Mouse (Mus musculus): ENCODE measurements at regions not wholly inside any gene's neighbourhood (a gene's known extent, or its start where the extent isn't known, plus 50 kb on each side); places are given as distances from the start of the nearest gene placed in this dataset.

DNA sequence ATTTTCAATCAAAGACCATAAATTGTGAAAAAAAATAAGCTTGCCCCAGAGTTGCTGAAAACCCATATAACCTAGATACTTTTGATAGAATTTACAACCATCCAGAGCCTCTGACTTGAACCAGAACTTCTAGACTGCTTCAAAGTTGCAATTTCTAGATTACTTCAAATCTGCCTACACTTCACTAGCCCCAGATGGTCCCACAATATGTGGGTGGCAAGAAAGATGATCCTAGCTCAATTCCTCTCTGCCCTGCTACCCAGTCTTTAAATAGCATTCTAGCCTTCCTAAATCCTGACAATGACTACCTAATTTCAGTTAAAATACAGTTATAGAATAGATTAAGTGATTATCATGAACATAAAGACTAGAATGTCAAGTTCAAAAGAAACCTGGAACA is 303.6 kb downstream of the Otol1 start:
- Histone ChIP-seq H3K36me3 (ENCODE audit: insufficient read depth, low read length) (no peaks in the 10 kb centered on the region), H3K9ac (replicated peaks; ENCODE audit: low read length, poor library complexity, severe bottlenecking) (no peak overlapping the region), H3K4me2 (ENCODE audit: low read depth, low read length, poor library complexity, severe bottlenecking) (no peak overlapping the region), H3K27me3 (ENCODE audit: insufficient read depth, low read length) (no peaks in the 10 kb centered on the region), H3K4me1 (ENCODE audit: insufficient read depth, low read length) (no peaks in the 10 kb centered on the region), H3K27ac (ENCODE audit: low read depth, low read length) (no peak overlapping the region), H3K9me3 (ENCODE audit: low read length) (no peaks in the 10 kb centered on the region), H3K4me3 (ENCODE audit: low read depth, low read length) (no peak overlapping the region)
- DNase-seq (ENCODE audit: low spot score) (no peak), ATAC-seq (ENCODE audit: low FRiP score) (no peak)
- TF ChIP-seq CTCF (IDR thresholded peaks at IDR 0.05), result no peak

DNA sequence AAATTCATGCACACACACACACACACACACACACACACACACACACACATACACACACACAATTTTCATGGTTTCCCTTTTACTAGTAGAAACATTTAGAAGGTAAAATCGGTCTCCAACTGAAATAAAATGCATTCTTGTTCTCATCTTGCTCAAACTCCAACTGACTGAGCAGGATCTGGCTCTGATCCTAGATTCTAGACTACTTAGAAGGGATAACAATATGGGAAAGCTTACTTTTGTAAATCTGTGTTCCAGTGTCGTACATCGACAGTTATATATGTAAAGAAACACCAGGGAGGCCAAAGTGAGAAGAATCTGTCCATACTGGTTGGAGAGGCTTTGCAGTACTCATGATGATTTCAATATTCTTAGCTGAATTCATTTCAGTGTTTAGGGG is 304.6 kb downstream of the Otol1 start:
- no peak for TF ChIP-seq CTCF (IDR thresholded peaks at IDR 0.05)
- 75% methylated on average over 3 of the region's 3 CpGs for WGBS

DNA sequence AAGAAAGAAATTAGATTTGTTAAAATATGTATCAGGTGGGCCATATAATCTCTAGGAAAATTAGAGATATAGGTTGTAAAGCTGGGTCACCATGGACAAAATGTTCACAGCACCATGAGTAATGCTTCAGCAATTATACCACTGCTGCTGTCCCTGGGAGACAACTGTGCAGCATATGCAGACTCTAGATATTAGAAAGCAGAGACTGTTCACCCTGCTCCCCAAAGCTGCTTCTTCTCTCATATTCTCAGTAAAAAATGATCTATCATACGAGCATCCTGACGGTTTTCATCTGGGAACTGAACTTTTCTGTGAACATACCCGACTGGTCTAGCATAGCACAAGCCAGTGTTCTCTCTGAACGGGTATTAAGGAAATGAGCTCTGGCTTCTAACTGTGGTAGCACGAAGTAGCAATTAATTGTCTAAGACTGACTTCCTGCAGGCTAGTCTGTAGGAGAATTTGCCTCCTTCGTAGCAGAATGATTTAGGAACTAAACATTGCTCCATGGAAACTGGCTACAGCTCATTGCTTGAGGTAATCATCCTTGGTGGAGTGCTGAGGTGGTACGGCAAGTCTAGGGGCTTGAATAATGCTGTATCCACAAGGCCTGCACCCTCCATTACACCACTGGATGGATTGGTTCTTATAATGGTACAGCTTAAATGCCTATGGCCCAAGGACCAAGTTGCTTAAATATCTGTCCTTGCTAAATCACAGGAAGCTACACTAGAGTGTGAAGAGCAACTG is 305.9 kb downstream of the Otol1 start:
- no peaks in the 10 kb centered on the region for H3K36me3 ChIP-seq (ENCODE audit: insufficient read depth, low read length)
- 65% methylated on average over 7 of the region's 7 CpGs for WGBS

More for the DNA sequence above, 304.6 kb downstream of the Otol1 start:
- H3K9ac ChIP-seq (replicated peaks; ENCODE audit: low read length, poor library complexity, severe bottlenecking), result no peak overlapping the region
- no peaks in the 10 kb centered on the region for H3K27me3 ChIP-seq (ENCODE audit: insufficient read depth, low read length)
- H3K4me3 ChIP-seq (ENCODE audit: low read depth, low read length), result no peak overlapping the region
- H3K36me3 ChIP-seq (ENCODE audit: insufficient read depth, low read length), result no peaks in the 10 kb centered on the region
- H3K9me3 ChIP-seq (ENCODE audit: low read length), result no peaks in the 10 kb centered on the region
- ATAC-seq (ENCODE audit: low FRiP score) (no peak), DNase-seq (ENCODE audit: low spot score) (no peak)
- H3K27ac ChIP-seq (ENCODE audit: low read depth, low read length), result no peak overlapping the region
- H3K4me2 ChIP-seq (ENCODE audit: low read depth, low read length, poor library complexity, severe bottlenecking), result no peak overlapping the region
- no peaks in the 10 kb centered on the region for H3K4me1 ChIP-seq (ENCODE audit: insufficient read depth, low read length)

DNA sequence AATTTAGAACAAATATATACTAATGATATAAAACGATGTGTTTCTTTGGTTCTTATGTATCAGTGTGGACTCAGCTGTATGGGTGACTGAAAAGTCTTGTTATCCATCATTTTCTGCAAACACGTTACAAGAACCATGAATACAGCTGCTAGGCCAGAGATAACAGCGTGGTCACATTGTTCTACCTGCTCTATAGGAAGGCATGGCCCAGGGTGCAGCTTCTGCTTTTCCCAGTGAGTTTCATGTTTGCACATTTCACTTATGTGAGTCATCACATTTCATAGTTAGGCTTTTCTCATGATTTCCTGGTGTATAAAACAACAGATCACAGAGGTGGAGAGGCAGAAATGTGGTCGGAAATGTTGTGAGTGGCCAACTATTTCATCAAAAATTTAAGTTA is 306.8 kb downstream of the Otol1 start:
- no peak for DNase-seq (ENCODE audit: low spot score)
- TF ChIP-seq CTCF (IDR thresholded peaks at IDR 0.05), result no peak
- Histone ChIP-seq H3K9ac (replicated peaks; ENCODE audit: low read length, poor library complexity, severe bottlenecking) (no peak overlapping the region), H3K36me3 (ENCODE audit: insufficient read depth, low read length) (no peaks in the 10 kb centered on the region), H3K4me3 (ENCODE audit: low read depth, low read length) (no peak overlapping the region), H3K27ac (ENCODE audit: low read depth, low read length) (no peak overlapping the region), H3K4me2 (ENCODE audit: low read depth, low read length, poor library complexity, severe bottlenecking) (no peak overlapping the region), H3K9me3 (ENCODE audit: low read length) (no peaks in the 10 kb centered on the region), H3K4me1 (ENCODE audit: insufficient read depth, low read length) (no peaks in the 10 kb centered on the region), H3K27me3 (ENCODE audit: insufficient read depth, low read length) (no peaks in the 10 kb centered on the region)
- WGBS, result 88% methylated on average over 4 of the region's 4 CpGs
- ATAC-seq (ENCODE audit: low FRiP score), result no peak

More for the DNA sequence above, 305.9 kb downstream of the Otol1 start:
- no peak for TF ChIP-seq CTCF (IDR thresholded peaks at IDR 0.05)
- no peak overlapping the region for H3K27ac ChIP-seq (ENCODE audit: low read depth, low read length)
- H3K9me3 ChIP-seq (ENCODE audit: low read length), result no peaks in the 10 kb centered on the region
- no peak overlapping the region for H3K9ac ChIP-seq (replicated peaks; ENCODE audit: low read length, poor library complexity, severe bottlenecking)
- no peak overlapping the region for H3K4me3 ChIP-seq (ENCODE audit: low read depth, low read length)
- H3K27me3 ChIP-seq (ENCODE audit: insufficient read depth, low read length), result no peaks in the 10 kb centered on the region
- no peaks in the 10 kb centered on the region for H3K4me1 ChIP-seq (ENCODE audit: insufficient read depth, low read length)
- ATAC-seq (ENCODE audit: low FRiP score), result no peak
- H3K4me2 ChIP-seq (ENCODE audit: low read depth, low read length, poor library complexity, severe bottlenecking), result no peak overlapping the region
- no peak for DNase-seq (ENCODE audit: low spot score)

DNA sequence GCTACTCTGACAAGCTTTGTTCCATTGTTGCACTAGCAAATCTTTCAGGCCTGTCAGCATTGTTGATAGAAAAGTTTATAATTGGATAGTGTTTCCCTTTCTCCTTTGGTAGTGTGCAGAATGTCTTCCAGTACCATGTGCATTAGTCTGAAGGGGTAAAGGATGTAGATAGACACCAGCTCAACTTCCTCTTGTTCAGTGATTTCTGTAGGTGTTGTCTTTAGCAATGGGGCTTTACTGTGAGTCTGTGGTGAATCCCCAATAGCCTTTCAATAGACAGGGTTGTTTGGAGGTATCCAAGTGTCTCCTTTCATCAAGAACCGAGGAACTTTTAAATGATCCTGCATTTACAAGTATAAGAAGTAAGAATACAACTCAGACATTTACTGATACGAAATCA is 311.0 kb downstream of the Otol1 start:
- Histone ChIP-seq H3K9me3 (ENCODE audit: low read length) (no peaks in the 10 kb centered on the region), H3K36me3 (ENCODE audit: insufficient read depth, low read length) (no peaks in the 10 kb centered on the region), H3K4me1 (ENCODE audit: insufficient read depth, low read length) (no peaks in the 10 kb centered on the region), H3K27ac (ENCODE audit: low read depth, low read length) (no peak overlapping the region), H3K9ac (replicated peaks; ENCODE audit: low read length, poor library complexity, severe bottlenecking) (no peak overlapping the region), H3K4me2 (ENCODE audit: low read depth, low read length, poor library complexity, severe bottlenecking) (no peak overlapping the region), H3K27me3 (ENCODE audit: insufficient read depth, low read length) (no peaks in the 10 kb centered on the region), H3K4me3 (ENCODE audit: low read depth, low read length) (no peak overlapping the region)
- ATAC-seq (ENCODE audit: low FRiP score) (no peak), DNase-seq (ENCODE audit: low spot score) (no peak)
- no peak for TF ChIP-seq CTCF (IDR thresholded peaks at IDR 0.05)
- WGBS, result 83% methylated on average over 2 of the region's 2 CpGs

DNA sequence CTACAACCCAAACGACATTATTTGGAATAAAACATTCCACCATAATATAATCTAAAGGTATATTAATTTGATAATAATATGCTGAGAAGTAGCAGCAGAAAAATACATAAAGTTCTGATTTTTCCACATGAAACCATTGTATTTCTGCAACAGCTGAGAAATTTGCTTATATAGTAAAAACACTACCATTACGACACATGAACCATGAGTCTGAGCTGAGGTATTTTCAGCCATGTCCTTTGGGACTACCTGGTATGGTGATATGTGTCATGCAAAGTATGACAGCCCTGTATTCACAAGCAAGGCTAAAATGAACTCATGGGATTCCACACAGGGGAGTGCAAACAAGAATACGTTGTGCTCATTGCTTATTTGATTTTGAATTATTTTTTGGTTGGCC is 311.7 kb downstream of the Otol1 start:
- Histone ChIP-seq H3K9me3 (ENCODE audit: low read length) (no peaks in the 10 kb centered on the region), H3K9ac (replicated peaks; ENCODE audit: low read length, poor library complexity, severe bottlenecking) (no peak overlapping the region), H3K36me3 (ENCODE audit: insufficient read depth, low read length) (no peaks in the 10 kb centered on the region), H3K4me3 (ENCODE audit: low read depth, low read length) (no peak overlapping the region), H3K4me1 (ENCODE audit: insufficient read depth, low read length) (no peaks in the 10 kb centered on the region), H3K4me2 (ENCODE audit: low read depth, low read length, poor library complexity, severe bottlenecking) (no peak overlapping the region), H3K27me3 (ENCODE audit: insufficient read depth, low read length) (no peaks in the 10 kb centered on the region), H3K27ac (ENCODE audit: low read depth, low read length) (no peak overlapping the region)
- ATAC-seq (ENCODE audit: low FRiP score) (no peak), DNase-seq (ENCODE audit: low spot score) (no peak)
- 83% methylated on average over 3 of the region's 3 CpGs for WGBS
- TF ChIP-seq CTCF (IDR thresholded peaks at IDR 0.05), result no peak
